22 mouse cellular contexts compared by ENCODE assay signal in genomic region chr5:107210040-107210439, GRCm38 (mm10).
"Had no signal": no experiment of that assay in that cellular context is flagged by ENCODE, and none has a peak within 500 bp of the region (broad histone marks: within the 10 kb centered on the region; RNA-seq: fewer than 3 reads in every experiment).

No protein-coding gene starts in this region.

- ATAC-seq: lung, postnatal 0 days; midbrain, embryonic 16.5 days had no signal

- DNase-seq: lung, adult 2 months; lung, postnatal 14 days; lung, postnatal 4 days; midbrain, embryonic 14.5 days; retina, postnatal 1 day; right cerebral cortex, adult 18-20 months; right cerebral cortex, postnatal 25 days; right cerebral cortex, postnatal 4 days; spleen, adult 18-20 months; thymus, adult 18-20 months; thymus, postnatal 14 days; thymus, postnatal 36 days had no signal

- H3K4me2 ChIP-seq: limb, embryonic 15.5 days; liver, embryonic 15.5 days; lung, embryonic 15.5 days; midbrain, embryonic 11.5 days; neural tube, embryonic 13.5 days; neural tube, embryonic 15.5 days had no signal

- H3K4me1 ChIP-seq: lung, embryonic 15.5 days; megakaryocyte, embryonic 14.5 days; neural tube, embryonic 13.5 days; neural tube, embryonic 15.5 days had no signal

- H3K4me3 ChIP-seq: limb, embryonic 15.5 days; liver, embryonic 15.5 days; lung, embryonic 15.5 days; megakaryocyte, embryonic 14.5 days; myocyte; neural tube, embryonic 13.5 days; neural tube, embryonic 15.5 days had no signal

- H3K36me3 ChIP-seq: limb, embryonic 15.5 days; liver, embryonic 15.5 days; neural tube, embryonic 13.5 days; neural tube, embryonic 15.5 days had no signal

- H3K9me3 ChIP-seq: limb, embryonic 15.5 days; liver, embryonic 15.5 days; lung, embryonic 15.5 days; neural tube, embryonic 13.5 days; neural tube, embryonic 15.5 days had no signal

- H3K27ac ChIP-seq: limb, embryonic 15.5 days; liver, embryonic 15.5 days; lung, embryonic 15.5 days; neural tube, embryonic 13.5 days; neural tube, embryonic 15.5 days had no signal

- H3K27me3 ChIP-seq: limb, embryonic 15.5 days; liver, embryonic 15.5 days; lung, embryonic 15.5 days; neural tube, embryonic 13.5 days; neural tube, embryonic 15.5 days had no signal

- H3K9ac ChIP-seq: limb, embryonic 15.5 days; liver, embryonic 15.5 days; lung, embryonic 15.5 days; neural tube, embryonic 13.5 days; neural tube, embryonic 15.5 days had no signal
